Mouse (Mus musculus): ENCODE data around the gene Rab36. TPM values are rescaled to one million over a fixed set of nuclear protein-coding genes. Genes with fewer than 3 reads are reported as not detected.

Rab36 gene
- polyA plus RNA-seq, 1 experiment from 2014 or later, result 8.6 TPM

DNA sequence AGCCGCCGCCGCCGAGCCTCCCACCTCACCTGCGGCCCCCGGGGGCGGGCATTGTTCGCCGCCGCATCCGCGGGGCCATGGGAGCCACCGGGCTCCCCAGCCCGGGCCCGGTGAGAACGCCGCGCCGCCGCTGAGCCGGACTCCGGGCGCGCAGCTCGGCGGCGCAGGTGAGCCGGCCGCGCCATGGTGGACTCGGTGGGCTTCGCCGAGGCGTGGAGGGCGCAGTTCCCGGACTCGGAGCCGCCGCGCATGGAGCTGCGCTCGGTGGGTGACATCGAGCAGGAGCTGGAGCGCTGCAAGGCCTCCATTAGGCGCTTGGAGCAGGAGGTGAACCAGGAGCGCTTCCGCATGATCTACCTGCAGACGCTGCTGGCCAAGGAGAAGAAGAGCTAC lies 24.0 kb downstream of the Rab36 start:
- H3K36me3 ChIP-seq (ENCODE audit: control insufficient read depth, insufficient read depth, low read length), result no peaks in the 10 kb centered on the region
- H3K4me1 ChIP-seq (ENCODE audit: control insufficient read depth, insufficient read depth, low read length), result peaks cover 26% of the 10 kb centered on the region
- H3K27me3 ChIP-seq (ENCODE audit: control insufficient read depth, insufficient read depth, low read length), result no peaks in the 10 kb centered on the region
- peak; percentile 45; the same call in 1 of the 2 replicates for ATAC-seq (ENCODE audit: insufficient read depth, low FRiP score, low TSS enrichment)
- H3K4me3 ChIP-seq (ENCODE audit: low read depth, low read length), result peak overlapping the region; percentile 77
- WGBS, result 0% methylated on average over 29 of the region's 48 CpGs
- H3K27ac ChIP-seq (ENCODE audit: low read depth, low read length), result peak overlapping the region; percentile 75
- H3K9me3 ChIP-seq (ENCODE audit: control insufficient read depth, low read length), result no peaks in the 10 kb centered on the region
- peak overlapping the region; percentile 79 for H3K9ac ChIP-seq (ENCODE audit: low read length)
- H3K4me2 ChIP-seq (ENCODE audit: low read depth), result peak overlapping the region; percentile 77
- peak; percentile 38 for DNase-seq (ENCODE audit: low spot score)

GRCm38 (mm10) chr10:75061341-75062188 lies 24.7 kb downstream of the Rab36 start:
- DNase-seq (ENCODE audit: low spot score), result peak; percentile 43
- Histone ChIP-seq H3K4me2 (ENCODE audit: low read depth) (peak overlapping the region; percentile 77), H3K4me1 (ENCODE audit: control insufficient read depth, insufficient read depth, low read length) (peaks cover 24% of the 10 kb centered on the region), H3K9ac (ENCODE audit: low read length) (peak overlapping the region; percentile 79), H3K4me3 (ENCODE audit: low read depth, low read length) (peak overlapping the region; percentile 77), H3K9me3 (ENCODE audit: control insufficient read depth, low read length) (no peaks in the 10 kb centered on the region), H3K27ac (ENCODE audit: low read depth, low read length) (no peak overlapping the region), H3K27me3 (ENCODE audit: control insufficient read depth, insufficient read depth, low read length) (no peaks in the 10 kb centered on the region), H3K36me3 (ENCODE audit: control insufficient read depth, insufficient read depth, low read length) (no peaks in the 10 kb centered on the region)
- ATAC-seq (ENCODE audit: insufficient read depth, low FRiP score, low TSS enrichment), result no peak
- WGBS, result 1% methylated on average over 66 of the region's 71 CpGs

DNA sequence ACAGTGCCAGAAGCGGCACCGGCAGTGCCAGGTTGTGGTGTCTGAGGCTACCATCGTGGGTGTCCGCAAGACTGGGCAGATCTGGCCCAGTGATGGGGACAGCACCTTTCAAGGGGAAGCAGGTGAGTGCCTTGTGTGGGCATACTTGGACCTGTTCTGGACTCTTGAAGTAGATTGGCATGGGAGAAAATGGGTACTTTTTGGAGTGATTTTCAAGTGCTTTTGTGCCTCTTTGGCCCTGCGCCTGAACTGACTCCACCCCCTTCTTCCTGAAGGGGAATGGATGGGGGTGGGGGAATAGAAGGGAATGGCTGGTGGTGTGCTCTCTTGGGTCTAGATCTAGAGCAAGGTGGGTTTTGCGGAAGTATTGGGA lies 25.3 kb downstream of the Rab36 start:
- ATAC-seq (ENCODE audit: insufficient read depth, low FRiP score, low TSS enrichment), result no peak
- Histone ChIP-seq H3K9ac (ENCODE audit: low read length) (peak overlapping the region; percentile 0; the same call in 1 of the 2 replicates), H3K4me3 (ENCODE audit: low read depth, low read length) (peak overlapping the region; percentile 77), H3K27ac (ENCODE audit: low read depth, low read length) (no peak overlapping the region), H3K27me3 (ENCODE audit: control insufficient read depth, insufficient read depth, low read length) (no peaks in the 10 kb centered on the region), H3K9me3 (ENCODE audit: control insufficient read depth, low read length) (no peaks in the 10 kb centered on the region), H3K36me3 (ENCODE audit: control insufficient read depth, insufficient read depth, low read length) (no peaks in the 10 kb centered on the region), H3K4me2 (ENCODE audit: low read depth) (peak overlapping the region; percentile 77), H3K4me1 (ENCODE audit: control insufficient read depth, insufficient read depth, low read length) (peaks cover 24% of the 10 kb centered on the region)
- peak; percentile 18 for DNase-seq (ENCODE audit: low spot score)
- 17% methylated on average over 6 of the region's 6 CpGs for WGBS

DNA sequence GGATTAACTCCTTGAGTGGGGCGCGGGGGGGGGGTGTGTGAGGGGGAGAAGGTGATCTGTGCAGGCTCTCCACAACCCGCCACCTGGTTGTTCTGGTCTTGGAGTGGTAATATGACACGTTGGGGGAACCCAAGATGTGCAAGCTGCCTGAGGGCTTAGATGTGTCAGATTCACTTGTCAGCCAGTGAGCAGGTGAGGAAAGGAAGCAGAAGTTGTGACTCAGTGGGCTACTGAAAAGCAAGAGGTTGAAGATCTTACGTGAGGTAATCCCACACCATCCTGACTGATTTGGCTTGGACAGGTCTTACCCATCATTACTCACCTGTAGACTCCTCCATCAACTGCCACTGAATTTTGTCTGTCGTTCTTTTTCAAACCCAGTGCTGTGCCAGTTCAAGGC lies 25.8 kb downstream of the Rab36 start:
- DNase-seq (ENCODE audit: low spot score) (no peak), ATAC-seq (ENCODE audit: insufficient read depth, low FRiP score, low TSS enrichment) (no peak)
- no peak overlapping the region for H3K27ac ChIP-seq (ENCODE audit: low read depth, low read length)
- WGBS, result 51% methylated on average over 6 of the region's 6 CpGs
- H3K4me1 ChIP-seq (ENCODE audit: control insufficient read depth, insufficient read depth, low read length), result peaks cover 24% of the 10 kb centered on the region
- peak overlapping the region; percentile 77 for H3K4me3 ChIP-seq (ENCODE audit: low read depth, low read length)
- no peaks in the 10 kb centered on the region for H3K9me3 ChIP-seq (ENCODE audit: control insufficient read depth, low read length)
- H3K9ac ChIP-seq (ENCODE audit: low read length), result no peak overlapping the region
- peak overlapping the region; percentile 77 for H3K4me2 ChIP-seq (ENCODE audit: low read depth)
- H3K36me3 ChIP-seq (ENCODE audit: control insufficient read depth, insufficient read depth, low read length), result no peaks in the 10 kb centered on the region
- no peaks in the 10 kb centered on the region for H3K27me3 ChIP-seq (ENCODE audit: control insufficient read depth, insufficient read depth, low read length)

DNA sequence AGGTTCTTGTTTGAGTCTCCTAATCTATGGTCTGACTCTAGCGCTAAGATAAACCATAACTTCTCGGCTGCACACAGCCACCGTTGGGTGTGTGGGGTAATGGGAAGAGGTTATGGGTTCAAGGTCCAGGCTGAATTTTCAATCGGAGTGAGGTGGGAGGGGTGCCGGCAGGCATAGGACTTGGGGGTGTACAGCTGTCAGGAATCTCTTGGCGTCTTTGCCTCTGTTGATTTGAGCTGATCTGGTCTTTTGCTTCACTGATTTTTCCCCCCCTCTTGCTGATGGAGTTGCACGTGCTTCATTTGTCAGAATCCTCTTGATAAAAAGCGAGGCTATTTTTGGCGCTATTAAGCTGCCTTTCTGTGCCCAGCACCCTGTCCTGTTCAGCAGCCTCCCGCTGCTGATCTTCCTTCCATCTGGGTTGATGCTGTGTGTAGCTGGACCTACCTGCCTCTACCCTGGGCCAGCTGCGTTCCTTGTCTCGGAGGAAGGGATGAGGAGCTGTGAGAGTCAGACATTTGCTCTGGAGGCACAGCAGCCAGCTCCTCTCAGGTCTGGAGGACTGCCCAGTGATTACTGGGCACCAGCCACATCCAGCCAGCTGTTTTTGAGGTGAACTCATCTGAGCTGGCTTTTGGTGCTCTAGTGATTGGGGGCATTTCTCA lies 26.6 kb downstream of the Rab36 start:
- ATAC-seq (ENCODE audit: insufficient read depth, low FRiP score, low TSS enrichment) (no peak), DNase-seq (ENCODE audit: low spot score) (no peak)
- Histone ChIP-seq H3K9ac (ENCODE audit: low read length) (no peak overlapping the region), H3K4me2 (ENCODE audit: low read depth) (peak overlapping the region; percentile 77), H3K27me3 (ENCODE audit: control insufficient read depth, insufficient read depth, low read length) (no peaks in the 10 kb centered on the region), H3K4me1 (ENCODE audit: control insufficient read depth, insufficient read depth, low read length) (peaks cover 24% of the 10 kb centered on the region), H3K9me3 (ENCODE audit: control insufficient read depth, low read length) (no peaks in the 10 kb centered on the region), H3K4me3 (ENCODE audit: low read depth, low read length) (0 out of 2 replicates have a peak overlapping the region, but pooled peaks have one; percentile 77), H3K27ac (ENCODE audit: low read depth, low read length) (no peak overlapping the region), H3K36me3 (ENCODE audit: control insufficient read depth, insufficient read depth, low read length) (no peaks in the 10 kb centered on the region)
- 79% methylated on average over 12 of the region's 12 CpGs for WGBS

- no peak overlapping the region for H3K4me3 ChIP-seq (ENCODE audit: low read depth, low read length)
- H3K27ac ChIP-seq (ENCODE audit: low read depth, low read length), result no peak overlapping the region
- no peak overlapping the region for H3K4me2 ChIP-seq (ENCODE audit: low read depth)
- H3K36me3 ChIP-seq (ENCODE audit: control insufficient read depth, insufficient read depth, low read length), result no peaks in the 10 kb centered on the region
- DNase-seq (ENCODE audit: low spot score), result no peak
- peaks cover 19% of the 10 kb centered on the region; the same call in 1 of the 2 replicates for H3K4me1 ChIP-seq (ENCODE audit: control insufficient read depth, insufficient read depth, low read length)
- ATAC-seq (ENCODE audit: insufficient read depth, low FRiP score, low TSS enrichment), result no peak
- no peak overlapping the region for H3K9ac ChIP-seq (ENCODE audit: low read length)
- H3K27me3 ChIP-seq (ENCODE audit: control insufficient read depth, insufficient read depth, low read length), result no peaks in the 10 kb centered on the region
- 76% methylated on average over 6 of the region's 6 CpGs for WGBS
- H3K9me3 ChIP-seq (ENCODE audit: control insufficient read depth, low read length), result no peaks in the 10 kb centered on the region
Observed at GRCm38 (mm10) chr10:75065691-75066090, 28.8 kb downstream of the Rab36 start.

DNA sequence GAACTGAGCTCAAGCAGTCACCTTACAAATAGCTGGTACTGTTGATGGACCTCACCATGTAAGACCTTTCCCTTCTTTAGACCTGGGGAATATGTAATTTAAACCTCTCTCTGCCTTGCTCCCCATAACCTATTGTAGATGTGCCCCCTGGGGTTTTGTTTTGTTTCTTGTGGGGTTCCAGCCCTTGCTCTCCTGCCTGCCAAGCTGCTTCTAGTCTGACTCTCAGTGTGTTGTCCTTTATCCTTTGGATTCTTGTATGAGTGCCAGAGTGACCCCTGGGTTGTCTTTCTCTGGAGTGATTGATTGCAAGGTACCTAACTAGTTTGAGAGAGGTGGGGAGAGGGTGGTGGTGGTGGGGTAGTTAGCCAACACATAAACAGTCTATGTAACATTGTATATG lies 30.6 kb downstream of the Rab36 start:
- no peak overlapping the region for H3K4me3 ChIP-seq (ENCODE audit: low read depth, low read length)
- H3K27ac ChIP-seq (ENCODE audit: low read depth, low read length), result no peak overlapping the region
- H3K4me2 ChIP-seq (ENCODE audit: low read depth), result no peak overlapping the region
- no peaks in the 10 kb centered on the region for H3K27me3 ChIP-seq (ENCODE audit: control insufficient read depth, insufficient read depth, low read length)
- H3K9me3 ChIP-seq (ENCODE audit: control insufficient read depth, low read length), result no peaks in the 10 kb centered on the region
- ATAC-seq (ENCODE audit: insufficient read depth, low FRiP score, low TSS enrichment) (no peak), DNase-seq (ENCODE audit: low spot score) (no peak)
- no peak overlapping the region for H3K9ac ChIP-seq (ENCODE audit: low read length)
- peaks cover 17% of the 10 kb centered on the region; the same call in 1 of the 2 replicates for H3K4me1 ChIP-seq (ENCODE audit: control insufficient read depth, insufficient read depth, low read length)
- no peaks in the 10 kb centered on the region for H3K36me3 ChIP-seq (ENCODE audit: control insufficient read depth, insufficient read depth, low read length)

- no peaks in the 10 kb centered on the region for H3K27me3 ChIP-seq (ENCODE audit: control insufficient read depth, insufficient read depth, low read length)
- no peak overlapping the region for H3K27ac ChIP-seq (ENCODE audit: low read depth, low read length)
- H3K4me2 ChIP-seq (ENCODE audit: low read depth), result no peak overlapping the region
- peaks cover 10% of the 10 kb centered on the region; the same call in 1 of the 2 replicates for H3K4me1 ChIP-seq (ENCODE audit: control insufficient read depth, insufficient read depth, low read length)
- no peak overlapping the region for H3K9ac ChIP-seq (ENCODE audit: low read length)
- H3K9me3 ChIP-seq (ENCODE audit: control insufficient read depth, low read length), result no peaks in the 10 kb centered on the region
- H3K36me3 ChIP-seq (ENCODE audit: control insufficient read depth, insufficient read depth, low read length), result no peaks in the 10 kb centered on the region
- H3K4me3 ChIP-seq (ENCODE audit: low read depth, low read length), result no peak overlapping the region
- WGBS, result 53% methylated on average over 2 of the region's 2 CpGs
- DNase-seq (ENCODE audit: low spot score) (no peak), ATAC-seq (ENCODE audit: insufficient read depth, low FRiP score, low TSS enrichment) (no peak)
Observed at GRCm38 (mm10) chr10:75068086-75068485, 31.2 kb downstream of the Rab36 start.
